Mouse (Mus musculus) monocyte, adult 5-6 weeks (primary cell): ENCODE results near the gene Rab29. TPM values are rescaled to one million over a fixed set of nuclear protein-coding genes. Genes with fewer than 3 reads are reported as not detected.
"Not testable (repeated sequence)": the region's sequence is repeated elsewhere in the genome, so short reads cannot be mapped to it uniquely, and the experiment has no call there.

ENCODE experiments used
- ATAC-seq: fragments of 153-309, 156-312 bp; replicated peaks from 2 replicates; pipeline ENCODE4 v1.8.0; 2017; ENCODE audit warnings: mild to moderate bottlenecking; ENCODE audit not compliant: low TSS enrichment, insufficient number of reproducible peaks, severe bottlenecking, poor library complexity, low FRiP score
- total RNA-seq: library from RNA; stranded (forward); fragments of 200-1000, 200-491, 200-594 nt; gene quantifications from 3 replicates; pipeline ENCODE4 v1.2.3, GENCODE M21; 2017

Gene Rab29
- total RNA-seq, 1 experiment from 2014 or later = 84.6 TPM

DNA sequence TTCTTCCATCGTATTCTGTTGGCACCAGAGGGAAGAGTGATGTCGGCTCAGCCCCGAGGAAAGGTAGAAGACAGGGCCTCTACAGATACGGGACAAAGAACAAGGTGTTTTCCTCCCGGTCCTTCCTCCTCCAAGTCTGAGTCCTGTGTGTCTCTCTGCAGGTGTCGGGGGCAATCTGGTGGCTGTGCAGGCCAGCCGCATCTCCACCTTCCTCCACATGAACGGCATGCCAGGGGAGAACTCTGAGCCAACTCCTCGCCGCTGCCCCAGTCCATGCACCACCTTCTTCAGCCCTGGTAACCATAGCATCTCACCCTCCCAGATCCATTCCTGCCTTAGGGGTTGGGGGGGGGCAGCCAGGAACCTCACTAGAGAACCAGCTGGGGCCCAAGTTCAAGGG lies 23.3 kb upstream of the Rab29 start:
- ATAC-seq = no peak

DNA sequence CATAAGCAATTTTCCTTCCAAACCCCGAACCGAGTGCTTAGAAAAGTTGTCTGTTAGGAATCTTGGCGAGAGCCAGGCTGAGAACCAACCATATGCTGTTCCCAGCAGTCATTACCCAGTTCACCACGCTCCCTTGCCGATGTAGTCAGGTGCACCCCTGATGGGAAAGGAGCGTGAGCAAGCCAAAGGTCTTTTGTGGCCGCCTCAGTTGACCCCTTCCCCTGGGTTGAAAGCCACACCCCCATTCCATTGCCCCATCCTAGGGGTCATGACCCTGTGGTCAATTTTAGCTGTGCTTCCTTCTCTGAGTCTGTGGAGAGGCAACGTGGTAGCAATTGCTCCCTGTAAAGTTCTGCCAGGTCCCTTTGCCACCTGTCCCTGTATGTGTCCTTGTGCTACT lies 22.1 kb upstream of the Rab29 start:
- ATAC-seq = no peak

DNA sequence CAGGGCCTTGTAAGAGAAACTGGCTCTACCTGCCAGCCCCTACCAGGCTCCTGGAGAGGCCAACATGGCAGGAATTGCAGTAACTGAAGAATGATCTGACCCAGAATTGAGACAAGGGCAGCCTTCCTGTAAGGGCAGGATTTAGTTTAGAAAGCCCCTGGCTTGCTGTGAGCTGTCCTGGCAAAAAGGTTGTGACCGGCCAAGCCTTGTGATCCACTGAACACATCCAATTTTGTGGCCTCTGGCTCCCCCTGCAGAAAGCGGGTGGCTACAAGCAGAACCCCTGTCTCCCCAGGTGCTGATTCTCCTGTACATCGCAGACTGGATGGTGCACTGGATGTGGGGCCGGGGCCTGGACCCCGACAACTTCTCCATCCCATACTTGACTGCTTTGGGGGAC lies 20.8 kb upstream of the Rab29 start:
- ATAC-seq = 0 out of 2 replicates have a peak, but pooled peaks have one; percentile 11

GRCm38 (mm10) chr1:131861811-131862210 lies 5.2 kb upstream of the Rab29 start:
- ATAC-seq = no peak

- no peak for ATAC-seq
Measured at GRCm38 (mm10) chr1:131865596-131865995, 1.4 kb upstream of the Rab29 start.

DNA sequence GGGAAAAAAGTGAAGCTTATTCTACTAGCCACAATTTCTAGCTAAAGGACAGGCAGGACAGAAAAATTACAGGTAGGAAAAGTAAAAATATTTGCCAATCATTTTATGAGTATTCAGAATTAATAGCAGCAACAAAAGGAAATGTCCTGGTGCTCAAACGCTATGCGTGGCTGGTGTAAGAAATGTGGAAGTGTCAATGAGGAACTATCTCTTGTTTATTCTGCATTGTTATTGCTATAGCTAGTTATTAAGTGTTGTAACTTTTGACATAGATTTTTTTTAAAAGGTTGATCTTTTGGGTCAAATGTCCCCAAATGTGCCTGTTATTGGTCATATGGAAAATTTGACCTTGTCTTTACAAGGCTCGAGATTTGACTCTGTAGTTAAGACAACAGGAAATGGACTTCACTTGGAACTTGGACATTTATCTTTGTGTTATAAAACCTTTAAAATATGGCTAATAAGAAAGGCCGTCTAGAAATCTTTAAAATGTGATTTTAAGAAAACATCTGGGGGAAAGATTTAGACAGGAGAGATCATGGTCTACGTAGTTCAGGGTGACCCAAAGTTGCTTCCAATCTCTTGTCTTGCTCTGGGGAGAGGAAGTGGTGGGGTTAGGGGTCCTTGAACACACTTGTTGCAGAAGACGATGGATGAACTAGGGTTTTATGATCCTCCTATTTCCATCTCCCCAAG lies 572 bp upstream of the Rab29 start:
- peak; percentile 57 for ATAC-seq

GRCm38 (mm10) chr1:131867946-131868290 lies 894 bp downstream of the Rab29 start:
- peak; percentile 15; the same call in 1 of the 2 replicates for ATAC-seq

DNA sequence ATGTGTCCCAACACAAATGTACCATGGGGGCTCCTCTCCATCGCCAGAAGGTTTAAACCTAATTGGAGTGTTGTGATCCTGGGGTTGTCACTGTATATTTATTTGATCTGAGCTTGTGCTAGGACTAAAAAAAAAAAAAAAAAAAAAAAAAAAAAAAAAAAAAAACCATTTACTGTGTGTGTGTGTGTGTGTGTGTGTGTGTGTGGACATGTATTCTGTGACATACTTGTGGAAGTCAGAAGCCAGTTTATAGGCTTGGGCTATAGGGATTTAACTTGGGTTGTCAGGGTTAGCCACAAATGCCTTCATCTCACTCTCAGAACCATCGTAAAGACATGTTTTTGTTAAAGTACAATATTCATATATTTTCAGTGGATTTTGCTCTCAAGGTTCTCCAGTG lies 2.5 kb downstream of the Rab29 start:
- no peak for ATAC-seq

DNA sequence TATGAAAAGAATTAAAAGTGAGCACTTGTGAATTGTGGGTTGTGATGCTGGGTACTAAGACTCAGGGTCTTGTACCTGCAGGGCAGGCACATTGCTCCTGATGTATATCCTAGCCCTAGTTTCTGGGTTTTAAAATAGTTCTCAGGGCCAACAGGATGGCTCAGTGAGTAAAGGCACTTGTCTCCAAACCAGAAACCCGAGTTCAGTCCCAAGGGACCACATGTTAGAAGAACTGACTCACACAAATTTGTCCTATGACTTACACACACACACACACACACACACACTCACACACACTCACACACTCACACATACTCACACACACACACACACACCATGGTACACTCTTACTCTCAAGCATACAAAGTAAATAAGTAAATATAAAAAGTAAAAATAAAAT lies 5.8 kb downstream of the Rab29 start:
- no peak for ATAC-seq

DNA sequence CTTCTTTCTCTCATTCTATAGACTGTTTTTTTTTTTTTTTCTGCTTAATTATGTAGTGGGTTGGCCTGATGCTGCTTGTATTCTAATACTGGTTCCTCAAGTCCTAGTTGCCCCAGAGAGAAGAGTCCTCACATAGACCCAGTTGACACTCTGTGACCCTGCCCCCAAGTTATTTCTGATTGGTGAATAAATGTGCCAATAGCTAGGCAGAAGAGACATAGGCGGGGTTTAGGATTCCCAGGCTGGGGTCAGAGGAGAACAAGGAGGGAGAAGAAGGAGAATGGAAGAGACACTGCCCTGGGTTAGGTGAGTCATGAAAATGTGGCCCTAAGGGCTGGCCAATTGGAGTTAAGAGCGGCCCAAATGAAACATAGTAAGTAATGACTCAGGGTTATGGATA lies 12.8 kb downstream of the Rab29 start:
- no peak for ATAC-seq

DNA sequence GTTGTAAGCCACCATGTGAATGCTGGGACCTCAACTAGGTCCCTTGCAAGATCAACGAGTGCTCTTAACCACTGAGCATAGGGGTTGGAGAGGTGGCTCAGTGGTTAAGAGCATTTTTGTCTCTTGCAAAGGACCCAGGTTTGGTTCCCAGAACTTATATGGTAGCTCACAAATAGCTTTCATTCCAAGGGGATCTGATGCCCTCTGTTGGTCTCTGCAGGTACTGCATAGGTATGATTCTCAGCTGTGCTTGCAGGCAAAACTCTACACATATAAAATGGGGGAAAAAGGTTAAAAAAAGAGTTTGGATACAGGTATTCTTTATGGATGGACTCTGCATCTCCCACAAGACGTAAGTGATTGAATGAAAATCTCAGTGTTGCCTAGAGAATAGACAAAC lies 15.8 kb downstream of the Rab29 start:
- ATAC-seq = peak; percentile 53; the same call in 1 of the 2 replicates

DNA sequence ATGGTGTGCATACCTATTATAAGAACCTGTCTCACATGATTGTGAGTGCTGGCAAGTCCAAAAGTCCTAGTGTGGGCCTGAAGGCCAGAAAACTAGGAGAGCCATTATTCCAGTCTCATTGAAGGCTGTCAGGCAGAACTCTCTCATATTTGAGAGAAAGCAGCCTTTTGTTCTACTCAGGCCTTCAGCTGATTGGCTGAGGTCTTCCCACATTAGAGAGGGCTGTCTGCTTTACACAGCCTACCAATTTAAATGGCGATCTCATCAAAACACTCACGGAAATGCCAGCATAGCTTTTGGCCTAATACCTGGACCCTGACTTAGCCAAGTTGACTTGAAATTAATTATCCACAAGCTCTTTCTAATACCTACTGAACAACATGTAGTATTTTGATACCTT lies 19.1 kb downstream of the Rab29 start:
- no peak for ATAC-seq

GRCm38 (mm10) chr1:131886641-131887040 lies 19.6 kb downstream of the Rab29 start:
- ATAC-seq = no peak

- ATAC-seq = peak; percentile 59
Measured at GRCm38 (mm10) chr1:131890043-131890658, 23.1 kb downstream of the Rab29 start.

DNA sequence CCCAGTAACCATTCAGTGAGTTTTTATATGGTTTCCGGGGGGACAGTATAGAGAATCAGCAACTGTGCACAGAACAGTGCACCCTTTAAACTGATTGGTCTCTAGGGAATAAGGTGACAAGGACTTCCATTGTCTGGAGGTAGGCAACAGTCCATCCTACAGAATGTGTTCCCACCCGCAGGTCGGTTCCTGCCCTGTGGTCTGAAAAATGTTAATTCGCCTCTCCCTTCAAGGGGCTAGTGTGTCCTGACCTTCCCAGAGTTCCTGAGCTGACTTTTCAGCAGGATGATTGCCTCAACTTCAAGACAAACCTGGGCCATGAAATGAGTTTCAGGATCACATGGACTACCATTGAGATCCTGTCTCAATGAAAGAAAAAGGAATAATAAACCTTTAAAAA lies 24.4 kb downstream of the Rab29 start:
- ATAC-seq = no peak

GRCm38 (mm10) chr1:131902679-131903078 lies 35.7 kb downstream of the Rab29 start:
- no peak for ATAC-seq

GRCm38 (mm10) chr1:131903251-131903650 lies 36.2 kb downstream of the Rab29 start:
- no peak for ATAC-seq

DNA sequence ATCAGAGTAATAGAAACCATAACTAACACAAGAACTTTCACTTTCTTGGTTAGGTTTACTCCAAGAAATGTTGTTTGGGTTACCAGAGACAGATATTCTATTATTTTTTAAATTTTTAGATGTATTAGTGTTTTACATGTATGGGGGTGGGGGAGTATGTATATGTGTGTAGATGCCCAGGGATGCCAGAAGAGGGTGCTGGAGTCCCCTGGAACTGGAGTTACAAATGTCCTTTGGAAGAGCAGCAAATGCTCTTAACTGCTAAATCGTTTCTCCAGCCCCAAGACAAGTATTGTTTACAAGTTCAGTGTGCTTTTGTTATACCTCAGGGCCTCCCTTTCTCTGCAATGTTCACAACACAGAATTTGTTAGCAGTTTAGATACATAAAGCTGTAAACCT lies 38.5 kb downstream of the Rab29 start:
- no peak for ATAC-seq

- ATAC-seq = no peak
Measured at GRCm38 (mm10) chr1:131908456-131908855, 41.4 kb downstream of the Rab29 start.

GRCm38 (mm10) chr1:131909236-131909635 lies 42.2 kb downstream of the Rab29 start:
- not testable (repeated sequence) for ATAC-seq
